Mouse (Mus musculus) small intestine, adult 2 months (tissue): ENCODE measurements around the gene Cd2ap.

Experiments used
- CTCF ChIP-seq: fragments of 200-500 bp; IDR thresholded peaks from 2 replicates; pipeline ENCODE4 v1.5.1; 2012; ENCODE audit warnings: low read depth, mild to moderate bottlenecking, control low read depth, inconsistent platforms, low read length, moderate library complexity, mixed read lengths; ENCODE audit not compliant: insufficient replicate concordance, insufficient read length; ENCODE audit errors: extremely low read depth
- POLR2A ChIP-seq: fragments of 200-500 bp; IDR thresholded peaks from 2 replicates; pipeline ENCODE4 v1.6.1; 2012; ENCODE audit warnings: low read depth, mild to moderate bottlenecking, control low read depth, inconsistent platforms, low read length, moderate library complexity

DNA sequence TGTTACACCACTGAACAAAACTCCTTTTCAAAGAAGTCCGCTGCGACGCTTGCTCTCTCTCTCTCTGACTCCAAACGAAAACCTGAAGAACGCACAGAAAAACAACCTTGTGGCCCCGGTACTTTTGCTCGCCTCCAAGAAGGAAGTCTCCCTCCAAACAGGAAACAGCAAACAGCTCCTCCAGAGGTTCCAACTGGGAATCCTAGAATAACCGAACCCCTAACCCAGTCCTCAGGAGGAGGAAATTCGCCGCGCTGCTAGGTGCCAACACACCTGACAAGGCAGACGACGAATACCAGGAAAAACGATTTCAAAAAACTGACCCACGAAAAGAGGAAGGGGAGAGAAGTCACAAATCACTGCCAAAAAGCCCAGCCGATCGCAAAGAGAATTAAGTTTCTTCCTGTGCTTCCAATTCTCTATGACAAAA, 879 bp downstream of the Cd2ap start:
- peak; percentile 34; the same call in 1 of the 2 replicates for TF ChIP-seq CTCF
- TF ChIP-seq POLR2A: no peak
